Mouse (Mus musculus) ZHBTc4 (cell line): Measurements from ENCODE around the gene Armc5.
A peak's percentile ranks its signal among the peaks of the same experiment; 100 is the strongest.

Experiments used
- DNase-seq: peaks from one replicate; pipeline ENCODE4 v3.0.0-alpha.2; 2011; ENCODE audit warnings: low read depth, low spot score

Armc5 gene

GRCm38 (mm10) chr7:128236856-128237592, at the start of gene Armc5:
Gene Armc5, plus strand, starts transcription at chr7:128237342.
- DNase-seq, result peak; percentile 85

GRCm38 (mm10) chr7:128201607-128202006, 35.5 kb upstream of the Armc5 start:
- DNase-seq, result no peak

- DNase-seq, result no peak
These were observed 34.1 kb upstream of the Armc5 start for GRCm38 (mm10) chr7:128203071-128203470.

- no peak for DNase-seq
These were observed 33.0 kb upstream of the Armc5 start for GRCm38 (mm10) chr7:128204179-128204578.

GRCm38 (mm10) chr7:128205695-128206094, 31.4 kb upstream of the Armc5 start:
- no peak for DNase-seq

- DNase-seq, result no peak
These were observed 31.0 kb upstream of the Armc5 start, which contains the start of gene Cox6a2 for GRCm38 (mm10) chr7:128206152-128206551. Gene Cox6a2, minus strand, starts transcription at chr7:128206387.

GRCm38 (mm10) chr7:128208187-128208586, 29.0 kb upstream of the Armc5 start:
- peak; percentile 75 for DNase-seq

- no peak for DNase-seq
These were observed 27.3 kb upstream of the Armc5 start for GRCm38 (mm10) chr7:128209826-128210225.

GRCm38 (mm10) chr7:128219952-128220351, 17.2 kb upstream of the Armc5 start:
- no peak for DNase-seq

- DNase-seq, result no peak
These were observed 16.2 kb upstream of the Armc5 start for GRCm38 (mm10) chr7:128220936-128221335.

GRCm38 (mm10) chr7:128231741-128232140, 5.4 kb upstream of the Armc5 start:
- peak; percentile 87 for DNase-seq

- DNase-seq, result no peak
These were observed 2.3 kb upstream of the Armc5 start for GRCm38 (mm10) chr7:128234796-128235195.

GRCm38 (mm10) chr7:128235481-128235880, 1.7 kb upstream of the Armc5 start:
- DNase-seq, result no peak

- DNase-seq, result no peak
These were observed 716 bp upstream of the Armc5 start for GRCm38 (mm10) chr7:128236426-128236825.

GRCm38 (mm10) chr7:128237593-128237926, 418 bp downstream of the Armc5 start:
- DNase-seq, result no peak

- DNase-seq, result peak; percentile 99
These were observed 1.0 kb downstream of the Armc5 start, which contains the start of gene 9130023H24Rik for GRCm38 (mm10) chr7:128237927-128238778. Gene 9130023H24Rik, minus strand, starts transcription at chr7:128238031.

- DNase-seq, result peak; percentile 67
These were observed 1.8 kb downstream of the Armc5 start for GRCm38 (mm10) chr7:128238991-128239390.

- DNase-seq, result peak; percentile 13
These were observed 3.1 kb downstream of the Armc5 start for GRCm38 (mm10) chr7:128240131-128240784.

- no peak for DNase-seq
These were observed 5.2 kb downstream of the Armc5 start for GRCm38 (mm10) chr7:128242331-128242730.

- no peak for DNase-seq
These were observed 6.8 kb downstream of the Armc5 start for GRCm38 (mm10) chr7:128243921-128244320.

- DNase-seq, result no peak
These were observed 7.4 kb downstream of the Armc5 start for GRCm38 (mm10) chr7:128244410-128245025.

GRCm38 (mm10) chr7:128245547-128245946, 8.4 kb downstream of the Armc5 start:
- no peak for DNase-seq
